Mouse (Mus musculus): Measurements from ENCODE around the gene Ripor1.

GRCm38 (mm10) chr8:105565952-105566702, 38.9 kb upstream of the Ripor1 start, which contains the start of gene Atp6v0d1:
- TF ChIP-seq CTCF (IDR thresholded peaks at IDR 0.05; ENCODE audit: borderline replicate concordance, control insufficient read depth, extremely low read depth, insufficient read depth, low read length, poor library complexity), result peak; percentile 86
- TF ChIP-seq POLR2A (IDR thresholded peaks at IDR 0.05; ENCODE audit: control insufficient read depth, extremely low read depth, insufficient read depth, low read length, poor library complexity), result peak; percentile 51; the same call in 1 of the 2 replicates
